In genomic region chr9:119479297-119479696, GRCm38 (mm10) we compare ENCODE assay signal across 10 mouse cellular contexts. TPM values are rescaled to one million over a fixed set of nuclear protein-coding genes. Genes with fewer than 3 reads are reported as not detected.
DNase-seq lines count a peak whose midpoint lies in the region; ATAC-seq and TF ChIP-seq lines count a peak whose summit lies in the region.
"Had no signal": no experiment of that assay in that cellular context is flagged by ENCODE, and none has a peak within 500 bp of the region (broad histone marks: within the 10 kb centered on the region; RNA-seq: fewer than 3 reads in every experiment).

No protein-coding gene starts in this region.

- DNase-seq in embryonic facial prominence, embryonic 10.5 days (ENCODE audit: low spot score) = no peak
- DNase-seq in retina, postnatal 1 day = peak; percentile 34
- DNase-seq in retina, embryonic 14.5 days (ENCODE audit: low spot score) = no peak
- peak; percentile 76 to 87 for DNase-seq in heart, adult 2 months
- DNase-seq in heart, postnatal 4 days = peak; percentile 88
- DNase-seq in layer of hippocampus, adult 2 months (ENCODE audit: low spot score in 2 of 2) = no peak

- ATAC-seq in embryonic facial prominence, embryonic 13.5 days (ENCODE audit: insufficient number of reproducible peaks, insufficient read depth, low FRiP score, low TSS enrichment, low read depth) = no peak
- no peak for ATAC-seq in megakaryocyte, adult 5-6 weeks (ENCODE audit: poor library complexity, severe bottlenecking)
- ATAC-seq: forebrain, embryonic 15.5 days; intestine, embryonic 16.5 days had no signal

- no peaks in the 10 kb centered on the region for H3K36me3 ChIP-seq in embryonic facial prominence, embryonic 13.5 days
- H3K36me3 ChIP-seq in embryonic facial prominence, embryonic 10.5 days (replicated peaks) = no peaks in the 10 kb centered on the region
- no peaks in the 10 kb centered on the region for H3K36me3 ChIP-seq in heart, adult 2 months (ENCODE audit: control insufficient read depth, insufficient read depth, low read length)
- H3K36me3 ChIP-seq: forebrain, embryonic 15.5 days had no signal

- no peak overlapping the region for H3K27ac ChIP-seq in embryonic facial prominence, embryonic 13.5 days
- no peak overlapping the region for H3K27ac ChIP-seq in embryonic facial prominence, embryonic 10.5 days (replicated peaks)
- H3K27ac ChIP-seq in heart, adult 2 months = peak overlapping the region; percentile 75
- H3K27ac ChIP-seq in layer of hippocampus, adult 2 months = no peak overlapping the region
- H3K27ac ChIP-seq: forebrain, embryonic 15.5 days had no signal

- no peaks in the 10 kb centered on the region for H3K27me3 ChIP-seq in embryonic facial prominence, embryonic 13.5 days
- no peaks in the 10 kb centered on the region for H3K27me3 ChIP-seq in embryonic facial prominence, embryonic 10.5 days (replicated peaks; ENCODE audit: low read depth, poor library complexity, severe bottlenecking)
- no peaks in the 10 kb centered on the region for H3K27me3 ChIP-seq in heart, adult 2 months (ENCODE audit: control insufficient read depth, insufficient read depth, low read length)
- H3K27me3 ChIP-seq: forebrain, embryonic 15.5 days had no signal

- no peak overlapping the region for H3K4me3 ChIP-seq in embryonic facial prominence, embryonic 13.5 days
- no peak overlapping the region for H3K4me3 ChIP-seq in embryonic facial prominence, embryonic 10.5 days
- no peak overlapping the region for H3K4me3 ChIP-seq in heart, adult 2 months
- H3K4me3 ChIP-seq in layer of hippocampus, adult 2 months = no peak overlapping the region
- H3K4me3 ChIP-seq: forebrain, embryonic 15.5 days had no signal

- TF ChIP-seq CTCF in heart, adult 2 months (IDR thresholded peaks at IDR 0.05) = no peak
- TF ChIP-seq CTCF in layer of hippocampus, adult 2 months (conservative IDR thresholded peaks at IDR 0.05) = no peak

- H3K9me3 ChIP-seq in embryonic facial prominence, embryonic 13.5 days = no peaks in the 10 kb centered on the region
- no peaks in the 10 kb centered on the region for H3K9me3 ChIP-seq in embryonic facial prominence, embryonic 10.5 days
- H3K9me3 ChIP-seq: forebrain, embryonic 15.5 days had no signal

- 66% methylated on average over 8 of the region's 8 CpGs for WGBS in embryonic facial prominence, embryonic 13.5 days
- WGBS in embryonic facial prominence, embryonic 10.5 days = 71% methylated on average over 8 of the region's 8 CpGs
- 29% methylated on average over 8 of the region's 8 CpGs for WGBS in heart, adult 2 months

- no peak; the same call in 1 of the 2 replicates for TF ChIP-seq POLR2A in heart, adult 2 months (IDR thresholded peaks at IDR 0.05; ENCODE audit: insufficient read depth, low read depth, low read length)

- H3K79me2 ChIP-seq in heart, adult 2 months (replicated peaks; ENCODE audit: control insufficient read depth, insufficient read depth, low read length) = no peaks in the 10 kb centered on the region

- H3K9ac ChIP-seq in embryonic facial prominence, embryonic 13.5 days = peak overlapping the region; percentile 32; the same call in 1 of the 2 replicates
- no peak overlapping the region for H3K9ac ChIP-seq in heart, adult 2 months (ENCODE audit: low read depth, low read length)
- H3K9ac ChIP-seq: forebrain, embryonic 15.5 days had no signal

- intact Hi-C loops in heart, adult 2 months (cut with DNase I) = loop anchor here (5.0 kb wide), 1 partner anchor 38 kb away; no protein-coding TSS in a partner anchor

- TF ChIP-seq EP300 in heart, adult 2 months (IDR thresholded peaks at IDR 0.05; ENCODE audit: insufficient read depth, low read depth, low read length) = peak; percentile 91

- no peak overlapping the region for H3K4me2 ChIP-seq in embryonic facial prominence, embryonic 13.5 days
- H3K4me2 ChIP-seq: forebrain, embryonic 15.5 days had no signal

- H3K4me1 ChIP-seq in embryonic facial prominence, embryonic 13.5 days = no peaks in the 10 kb centered on the region
- H3K4me1 ChIP-seq in embryonic facial prominence, embryonic 10.5 days = peaks cover 33% of the 10 kb centered on the region
- H3K4me1 ChIP-seq in heart, adult 2 months (ENCODE audit: control insufficient read depth, insufficient read depth, low read length) = peaks cover 16% of the 10 kb centered on the region

RNA-seq across cellular contexts. Expression of gene Exog, which starts 34.6 kb away (rescaled TPM):
- polyA plus RNA-seq in embryonic facial prominence, embryonic 13.5 days (2015; fragmentation: Nextera tagmentation; extraction: Ambion mirVana) = 41.4 and 43.8 TPM in 2 replicates
- 44.2 and 45.3 TPM in 2 replicates for polyA plus RNA-seq in embryonic facial prominence, embryonic 10.5 days (2016; fragmentation: Nextera tagmentation; extraction: Ambion mirVana)
- 1 to 10 TPM; 2.0 to 3.1 TPM for total RNA-seq in heart, adult 2 months (2021)
- polyA plus RNA-seq in heart, adult 2 months (2012; rRNA removed) = 1.7 and 2.8 TPM in 2 replicates
- 1 to 10 TPM; 4.2 to 4.5 TPM for total RNA-seq in heart, postnatal 4 days (2021)
- 10 to 100 TPM; 17.1 to 19.1 TPM for total RNA-seq in layer of hippocampus, adult 2 months (2021)
- 3.5 and 5.9 TPM in 2 replicates for total RNA-seq in megakaryocyte, adult 5-6 weeks (2015)
- total RNA-seq in megakaryocyte, adult 5-6 weeks (2017) = 2.1 and 3.0 TPM in 2 replicates

Comparison
In these comparisons a context has a peak if more than half of its experiments do, and no peak if none do; other contexts are left out.
1. DNase-seq: peak in retina, postnatal 1 day (single experiment), heart, adult 2 months (2 of 2) and heart, postnatal 4 days (single experiment); none in embryonic facial prominence, embryonic 10.5 days (single experiment), retina, embryonic 14.5 days (single experiment) and layer of hippocampus, adult 2 months (0 of 2).